Mouse (Mus musculus) spleen, adult 12 weeks (tissue): Measurements from ENCODE around the gene Olfr1141.

Source experiments
- DNase-seq: peaks from one replicate; pipeline ENCODE4 v3.0.0; 2022; ENCODE audit warnings: low spot score

Gene Olfr1141

GRCm38 (mm10) chr2:87753891-87754290 lies at the start of gene Olfr1141:
Olfr1141 (minus strand) TSS chr2:87753991.
- DNase-seq: no peak

GRCm38 (mm10) chr2:87800292-87800691 lies 46.5 kb upstream of the Olfr1141 start, which contains the start of gene Olfr1143:
Olfr1143 (plus strand) TSS chr2:87800592.
- no peak for DNase-seq

GRCm38 (mm10) chr2:87779183-87779582 lies 25.4 kb upstream of the Olfr1141 start, which contains the start of gene Olfr152:
Olfr152 (plus strand) TSS chr2:87779483.
- DNase-seq: no peak

- no peak for DNase-seq
Measured at GRCm38 (mm10) chr2:87776143-87776542, 22.4 kb upstream of the Olfr1141 start.

- DNase-seq: no peak
Measured at GRCm38 (mm10) chr2:87743452-87743851, 10.3 kb downstream of the Olfr1141 start, which contains the start of gene Olfr1140. Olfr1140 (plus strand) TSS chr2:87743752.

GRCm38 (mm10) chr2:87739878-87740277 lies 13.9 kb downstream of the Olfr1141 start, which contains the start of gene Olfr1138:
Olfr1138 (minus strand) TSS chr2:87739978.
- DNase-seq: no peak

GRCm38 (mm10) chr2:87713079-87713478 lies 40.7 kb downstream of the Olfr1141 start, which contains the start of gene Olfr1137:
Olfr1137 (minus strand) TSS chr2:87713179.
- DNase-seq: no peak
